Mouse (Mus musculus): ENCODE results near the gene Gm27027. TPM values are rescaled to one million over a fixed set of nuclear protein-coding genes. Genes with fewer than 3 reads are reported as not detected.

Gene Gm27027
- not detected in 2 replicates for polyA plus RNA-seq (2012; rRNA removed)

GRCm38 (mm10) chr2:93996254-93996653 lies at the start of gene Gm27027:
Gene Gm27027 (minus strand): TSS chr2:93996354.

GRCm38 (mm10) chr2:94010335-94011291 lies 14.5 kb upstream of the Gm27027 start, which contains the start of gene Alkbh3:
Gene Alkbh3 (minus strand): TSS chr2:94010807.

GRCm38 (mm10) chr2:93956908-93957784 lies 39.0 kb downstream of the Gm27027 start, which contains the start of gene Gm13889:
Gene Gm13889 (minus strand): TSS chr2:93957201.

Other genes starting within 250 kb of the Gm27027 start
- 9.7 and 11.4 TPM in 2 replicates for gene Ext2, start 173.8 kb downstream of the Gm27027 start, polyA plus RNA-seq (2012; rRNA removed)
- 1.6 and 1.9 TPM in 2 replicates for gene Accs, start 146.4 kb downstream of the Gm27027 start, polyA plus RNA-seq (2012; rRNA removed)
- not detected in 2 replicates for gene Accsl, start 127.2 kb downstream of the Gm27027 start, polyA plus RNA-seq (2012; rRNA removed)
- gene Gm13889, start 39.2 kb downstream of the Gm27027 start, polyA plus RNA-seq (2012; rRNA removed), result 3.0 and 3.6 TPM in 2 replicates
- gene Alkbh3, start 14.5 kb upstream of the Gm27027 start, polyA plus RNA-seq (2012; rRNA removed), result 21.7 and 22.5 TPM in 2 replicates
- gene Hsd17b12, start 161.6 kb upstream of the Gm27027 start, polyA plus RNA-seq (2012; rRNA removed), result 33.9 and 36.5 TPM in 2 replicates

All from liver, embryonic 14 days (tissue).